Mouse (Mus musculus): Measurements from ENCODE around the gene Gm10112. TPM values are rescaled to one million over a fixed set of nuclear protein-coding genes. Genes with fewer than 3 reads are reported as not detected.

Gene Gm10112
- not detected in 2 replicates for polyA plus RNA-seq (2015; fragmentation: Nextera tagmentation; extraction: Ambion mirVana)

GRCm38 (mm10) chrX:111168040-111168439 is at the start of gene Gm10112:
TSS of gene Gm10112 (plus strand) at chrX:111168340.
- no peak within 1 kb of the TSS for H3K27ac ChIP-seq (ENCODE audit: low read length)
- no peaks in the 10 kb centered on the region for H3K9me3 ChIP-seq (ENCODE audit: low read length)
- no peak within 1 kb of the TSS for H3K4me2 ChIP-seq (replicated peaks; ENCODE audit: low read depth, low read length)
- H3K27me3 ChIP-seq (replicated peaks; ENCODE audit: insufficient read depth, low read length) = no peaks in the 10 kb centered on the region
- no peaks in the 10 kb centered on the region for H3K4me1 ChIP-seq (ENCODE audit: insufficient read depth, low read depth, low read length)
- TF ChIP-seq CTCF (IDR thresholded peaks at IDR 0.05) (no peak), EP300 (IDR thresholded peaks at IDR 0.05) (no peak)
- ATAC-seq (no peak), DNase-seq (ENCODE audit: low spot score) (no peak)
- no peak within 1 kb of the TSS for H3K4me3 ChIP-seq (ENCODE audit: low read depth, low read length)
- H3K36me3 ChIP-seq (ENCODE audit: insufficient read depth, low read length) = no peaks in the 10 kb centered on the region
- H3K9ac ChIP-seq (replicated peaks; ENCODE audit: low read depth) = no peak within 1 kb of the TSS
- WGBS = 87% methylated on average over 3 of the region's 3 CpGs

DNA sequence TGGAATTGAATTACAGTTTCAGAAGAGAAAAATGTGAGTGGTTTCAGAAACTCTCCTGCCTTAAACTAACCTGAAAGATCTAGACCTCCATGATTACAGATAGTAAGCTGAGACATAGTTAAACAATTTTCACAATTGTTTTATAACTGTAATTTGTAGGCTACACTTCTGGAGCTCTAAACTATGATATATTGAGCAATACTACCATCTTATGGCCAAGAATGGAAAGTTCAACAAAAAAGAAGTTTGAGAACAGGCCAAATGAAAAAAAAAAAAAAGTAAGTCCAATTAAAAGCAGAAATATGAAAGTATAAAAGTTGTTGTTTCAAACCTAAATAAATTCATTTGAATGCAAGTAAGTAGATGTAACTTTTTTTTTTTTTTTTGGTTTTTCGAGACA is 21.4 kb downstream of the Gm10112 start:
- Histone ChIP-seq H3K36me3 (ENCODE audit: insufficient read depth, low read length) (no peaks in the 10 kb centered on the region), H3K27ac (ENCODE audit: low read length) (no peak overlapping the region), H3K9me3 (ENCODE audit: low read length) (no peaks in the 10 kb centered on the region), H3K27me3 (replicated peaks; ENCODE audit: insufficient read depth, low read length) (no peaks in the 10 kb centered on the region), H3K9ac (replicated peaks; ENCODE audit: low read depth) (no peak overlapping the region), H3K4me2 (replicated peaks; ENCODE audit: low read depth, low read length) (no peak overlapping the region), H3K4me1 (ENCODE audit: insufficient read depth, low read depth, low read length) (no peaks in the 10 kb centered on the region), H3K4me3 (ENCODE audit: low read depth, low read length) (no peak overlapping the region)
- WGBS = no CpG with 5 or more reads among the region's 1 CpGs
- DNase-seq (ENCODE audit: low spot score) (peak; percentile 9), ATAC-seq (no peak)
- no peak for TF ChIP-seq EP300 (IDR thresholded peaks at IDR 0.05)
- no peak for TF ChIP-seq CTCF (IDR thresholded peaks at IDR 0.05)

DNA sequence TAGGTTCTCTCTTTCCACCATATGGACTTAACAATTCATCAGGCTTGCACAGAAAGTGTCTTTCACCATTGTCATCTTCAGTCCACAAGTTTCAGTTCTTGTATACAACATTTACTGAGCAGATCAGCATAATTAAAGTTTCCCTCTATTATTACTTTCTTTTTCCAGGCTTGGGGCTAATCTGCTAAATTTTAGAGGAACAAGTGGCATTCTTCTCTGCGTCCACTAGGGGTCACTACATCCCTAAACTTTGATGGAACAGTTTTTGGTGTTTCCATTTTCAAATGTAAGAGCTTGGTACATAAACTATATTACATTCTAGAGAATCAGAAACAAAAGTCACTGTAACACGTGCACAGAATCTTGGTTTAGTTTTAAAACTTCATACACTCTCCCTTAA is 28.2 kb downstream of the Gm10112 start:
- Histone ChIP-seq H3K4me2 (replicated peaks; ENCODE audit: low read depth, low read length) (no peak overlapping the region), H3K4me1 (ENCODE audit: insufficient read depth, low read depth, low read length) (no peaks in the 10 kb centered on the region), H3K9ac (replicated peaks; ENCODE audit: low read depth) (no peak overlapping the region), H3K4me3 (ENCODE audit: low read depth, low read length) (no peak overlapping the region), H3K36me3 (ENCODE audit: insufficient read depth, low read length) (no peaks in the 10 kb centered on the region), H3K27me3 (replicated peaks; ENCODE audit: insufficient read depth, low read length) (no peaks in the 10 kb centered on the region), H3K9me3 (ENCODE audit: low read length) (no peaks in the 10 kb centered on the region), H3K27ac (ENCODE audit: low read length) (no peak overlapping the region)
- WGBS = 4% methylated on average over 2 of the region's 2 CpGs
- no peak for ATAC-seq
- DNase-seq (ENCODE audit: low spot score) = peak; percentile 12
- TF ChIP-seq EP300 (IDR thresholded peaks at IDR 0.05) (no peak), CTCF (IDR thresholded peaks at IDR 0.05) (peak; percentile 60)

GRCm38 (mm10) chrX:111210225-111210624 is 42.1 kb downstream of the Gm10112 start:
- TF ChIP-seq EP300 (IDR thresholded peaks at IDR 0.05) = no peak
- peak; percentile 80 for TF ChIP-seq CTCF (IDR thresholded peaks at IDR 0.05)
- Histone ChIP-seq H3K9me3 (ENCODE audit: low read length) (no peaks in the 10 kb centered on the region), H3K36me3 (ENCODE audit: insufficient read depth, low read length) (no peaks in the 10 kb centered on the region), H3K27ac (ENCODE audit: low read length) (no peak overlapping the region), H3K9ac (replicated peaks; ENCODE audit: low read depth) (no peak overlapping the region), H3K4me2 (replicated peaks; ENCODE audit: low read depth, low read length) (no peak overlapping the region), H3K4me1 (ENCODE audit: insufficient read depth, low read depth, low read length) (no peaks in the 10 kb centered on the region), H3K4me3 (ENCODE audit: low read depth, low read length) (no peak overlapping the region), H3K27me3 (replicated peaks; ENCODE audit: insufficient read depth, low read length) (no peaks in the 10 kb centered on the region)
- DNase-seq (ENCODE audit: low spot score) (peak; percentile 26), ATAC-seq (no peak)
- 9% methylated on average over 5 of the region's 5 CpGs for WGBS

Other genes starting within 250 kb of the Gm10112 start
- not detected in 2 replicates for gene Cylc1, start 57.9 kb upstream of the Gm10112 start, polyA plus RNA-seq (2015; fragmentation: Nextera tagmentation; extraction: Ambion mirVana)

All from lung, postnatal 0 days (tissue).